Mouse (Mus musculus) thymus, adult 2 months (tissue): ENCODE data around the gene Utrn.

Source experiments
- CTCF ChIP-seq: fragments of 200-500 bp; IDR thresholded peaks from 2 replicates; pipeline ENCODE4 v1.5.1; 2012; ENCODE audit warnings: mild to moderate bottlenecking, control low read depth, low read length, moderate library complexity, borderline replicate concordance; ENCODE audit not compliant: control insufficient read depth, poor library complexity, insufficient read depth; ENCODE audit errors: extremely low read depth
- POLR2A ChIP-seq: fragments of 200-500 bp; IDR thresholded peaks from 2 replicates; pipeline ENCODE4 v1.6.1; 2012; ENCODE audit warnings: mild to moderate bottlenecking, low read length, control low read depth, moderate library complexity; ENCODE audit not compliant: control insufficient read depth, poor library complexity, insufficient read depth; ENCODE audit errors: extremely low read depth

- TF ChIP-seq CTCF (no peak), POLR2A (no peak)
Observed at GRCm38 (mm10) chr10:12876426-12876825, 7.3 kb upstream of the Utrn start.
